ENCODE assay signal across 8 mouse cellular contexts in genomic region chr14:21824938-21825337, GRCm38 (mm10). TPM values are rescaled to one million over a fixed set of nuclear protein-coding genes. Genes with fewer than 3 reads are reported as not detected.
A peak's percentile ranks its signal among the peaks of the same experiment; 100 is the strongest.
DNase-seq lines count a peak whose midpoint lies in the region; ATAC-seq and TF ChIP-seq lines count a peak whose summit lies in the region.

Gene Vdac2, plus strand, starts transcription at chr14:21825238.

- no peaks in the 10 kb centered on the region for H3K36me3 ChIP-seq in lung, embryonic 14.5 days (ENCODE audit: insufficient read depth)
- no peaks in the 10 kb centered on the region for H3K36me3 ChIP-seq in embryonic facial prominence, embryonic 12.5 days
- no peaks in the 10 kb centered on the region for H3K36me3 ChIP-seq in heart, embryonic 14.5 days (ENCODE audit: control insufficient read depth, insufficient read depth, low read length)
- H3K36me3 ChIP-seq in neural tube, embryonic 12.5 days = no peaks in the 10 kb centered on the region

- no peaks in the 10 kb centered on the region for H3K9me3 ChIP-seq in lung, embryonic 14.5 days (ENCODE audit: low read depth, low read length)
- no peaks in the 10 kb centered on the region for H3K9me3 ChIP-seq in embryonic facial prominence, embryonic 12.5 days
- no peaks in the 10 kb centered on the region for H3K9me3 ChIP-seq in heart, embryonic 14.5 days (ENCODE audit: control insufficient read depth, low read length)
- H3K9me3 ChIP-seq in neural tube, embryonic 12.5 days = no peaks in the 10 kb centered on the region

- no peaks in the 10 kb centered on the region for H3K27me3 ChIP-seq in lung, embryonic 14.5 days (ENCODE audit: insufficient read depth, low read length)
- H3K27me3 ChIP-seq in embryonic facial prominence, embryonic 12.5 days = no peaks in the 10 kb centered on the region
- no peaks in the 10 kb centered on the region for H3K27me3 ChIP-seq in heart, embryonic 14.5 days (ENCODE audit: control insufficient read depth, insufficient read depth, low read length)
- H3K27me3 ChIP-seq in neural tube, embryonic 12.5 days (replicated peaks) = no peaks in the 10 kb centered on the region

- no peak within 1 kb of the TSS for H3K4me3 ChIP-seq in lung, embryonic 14.5 days (ENCODE audit: low read depth, low read length)
- no peak within 1 kb of the TSS for H3K4me3 ChIP-seq in embryonic facial prominence, embryonic 12.5 days
- no peak within 1 kb of the TSS for H3K4me3 ChIP-seq in heart, embryonic 14.5 days (ENCODE audit: control insufficient read depth in 1 of 2, insufficient read depth in 1 of 2, low read depth in 1 of 2, low read length in 2 of 2)
- H3K4me3 ChIP-seq in neural tube, embryonic 12.5 days = no peak within 1 kb of the TSS

- no peak for DNase-seq in lung, embryonic 14.5 days
- DNase-seq in lung, postnatal 4 days = no peak
- no peak for DNase-seq in left cerebral cortex, postnatal 25 days (ENCODE audit: low spot score in 2 of 2)
- no peak for DNase-seq in cerebellum, adult 11 months
- DNase-seq in thymus, postnatal 10 days (ENCODE audit: low spot score in 2 of 2) = no peak

- no peak for TF ChIP-seq CTCF in lung, embryonic 14.5 days (IDR thresholded peaks at IDR 0.05; ENCODE audit: low read depth)

- H3K9ac ChIP-seq in lung, embryonic 14.5 days = no peak within 1 kb of the TSS
- H3K9ac ChIP-seq in embryonic facial prominence, embryonic 12.5 days = no peak within 1 kb of the TSS
- no peak within 1 kb of the TSS for H3K9ac ChIP-seq in heart, embryonic 14.5 days (ENCODE audit: low read length)
- no peak within 1 kb of the TSS for H3K9ac ChIP-seq in neural tube, embryonic 12.5 days

- intact Hi-C loops in left cerebral cortex, postnatal 25 days (cut with DNase I) = no loop called here

- no peak for ATAC-seq in lung, embryonic 14.5 days (ENCODE audit: insufficient read depth)
- ATAC-seq in embryonic facial prominence, embryonic 12.5 days (ENCODE audit: insufficient number of reproducible peaks, insufficient read depth, low FRiP score, low TSS enrichment) = no peak
- ATAC-seq in heart, embryonic 14.5 days (ENCODE audit: insufficient number of reproducible peaks, insufficient read depth, low FRiP score, low read depth) = no peak
- ATAC-seq in neural tube, embryonic 12.5 days (ENCODE audit: low FRiP score, low read depth) = no peak

- H3K27ac ChIP-seq in lung, embryonic 14.5 days (ENCODE audit: low read depth) = 0 out of 2 replicates have a peak within 1 kb of the TSS, but pooled peaks have one; percentile 30
- H3K27ac ChIP-seq in embryonic facial prominence, embryonic 12.5 days = 0 out of 2 replicates have a peak within 1 kb of the TSS, but pooled peaks have one; percentile 19
- H3K27ac ChIP-seq in heart, embryonic 14.5 days (replicated peaks in 1 of 2; ENCODE audit: control insufficient read depth in 1 of 2, insufficient read depth in 1 of 2, low read depth in 2 of 2, low read length in 2 of 2) = peak within 1 kb of the TSS; percentile 80 to 99
- no peak within 1 kb of the TSS for H3K27ac ChIP-seq in neural tube, embryonic 12.5 days

- H3K4me1 ChIP-seq in lung, embryonic 14.5 days (ENCODE audit: insufficient read depth) = peaks cover 17% of the 10 kb centered on the region
- H3K4me1 ChIP-seq in embryonic facial prominence, embryonic 12.5 days = 0 out of 2 replicates have a peak, but pooled peaks cover 3% of the 10 kb centered on the region
- peaks cover 42 to 50% of the 10 kb centered on the region in 2 experiments for H3K4me1 ChIP-seq in heart, embryonic 14.5 days (ENCODE audit: control insufficient read depth in 2 of 2, insufficient read depth in 2 of 2, low read length in 2 of 2)
- peaks cover 5% of the 10 kb centered on the region; the same call in 1 of the 2 replicates for H3K4me1 ChIP-seq in neural tube, embryonic 12.5 days

- no peak within 1 kb of the TSS for H3K4me2 ChIP-seq in lung, embryonic 14.5 days
- H3K4me2 ChIP-seq in embryonic facial prominence, embryonic 12.5 days (replicated peaks) = no peak within 1 kb of the TSS
- peak within 1 kb of the TSS; percentile 34 for H3K4me2 ChIP-seq in heart, embryonic 14.5 days (ENCODE audit: low read length)
- H3K4me2 ChIP-seq in neural tube, embryonic 12.5 days (replicated peaks) = no peak within 1 kb of the TSS

- 82% methylated on average over 2 of the region's 2 CpGs for WGBS in lung, embryonic 14.5 days
- 85% methylated on average over 2 of the region's 2 CpGs for WGBS in embryonic facial prominence, embryonic 12.5 days
- whole genome bisulfite sequencing in heart, embryonic 14.5 days = 80% methylated on average over 2 of the region's 2 CpGs
- WGBS in neural tube, embryonic 12.5 days = 97% methylated on average over 2 of the region's 2 CpGs

RNA-seq across cellular contexts. Expression of gene Vdac2, which starts in this region (rescaled TPM):
- polyA plus RNA-seq in lung, embryonic 14.5 days (2014; fragmentation: Nextera tagmentation; extraction: Ambion mirVana) = 274 and 278 TPM in 2 replicates
- polyA plus RNA-seq in embryonic facial prominence, embryonic 12.5 days (2016; fragmentation: Nextera tagmentation; extraction: Ambion mirVana) = 231 and 240 TPM in 2 replicates
- polyA plus RNA-seq in heart, embryonic 14.5 days (2014; fragmentation: Nextera tagmentation; extraction: Ambion mirVana) = 533 and 556 TPM in 2 replicates
- total RNA-seq in left cerebral cortex, postnatal 25 days (2021) = 100 to 1,000 TPM; 207 to 226 TPM
- polyA plus RNA-seq in neural tube, embryonic 12.5 days (2016; fragmentation: Nextera tagmentation; extraction: Ambion mirVana) = 258 and 269 TPM in 2 replicates
